Mouse (Mus musculus) embryo, embryonic 9.5 days (tissue): Measurements from ENCODE around the gene Ppef1.

Experiments
- DNase-seq: peaks from one replicate; pipeline ENCODE4 v3.0.0-alpha.2; 2017; ENCODE audit errors: extremely low spot score

Ppef1 gene

DNA sequence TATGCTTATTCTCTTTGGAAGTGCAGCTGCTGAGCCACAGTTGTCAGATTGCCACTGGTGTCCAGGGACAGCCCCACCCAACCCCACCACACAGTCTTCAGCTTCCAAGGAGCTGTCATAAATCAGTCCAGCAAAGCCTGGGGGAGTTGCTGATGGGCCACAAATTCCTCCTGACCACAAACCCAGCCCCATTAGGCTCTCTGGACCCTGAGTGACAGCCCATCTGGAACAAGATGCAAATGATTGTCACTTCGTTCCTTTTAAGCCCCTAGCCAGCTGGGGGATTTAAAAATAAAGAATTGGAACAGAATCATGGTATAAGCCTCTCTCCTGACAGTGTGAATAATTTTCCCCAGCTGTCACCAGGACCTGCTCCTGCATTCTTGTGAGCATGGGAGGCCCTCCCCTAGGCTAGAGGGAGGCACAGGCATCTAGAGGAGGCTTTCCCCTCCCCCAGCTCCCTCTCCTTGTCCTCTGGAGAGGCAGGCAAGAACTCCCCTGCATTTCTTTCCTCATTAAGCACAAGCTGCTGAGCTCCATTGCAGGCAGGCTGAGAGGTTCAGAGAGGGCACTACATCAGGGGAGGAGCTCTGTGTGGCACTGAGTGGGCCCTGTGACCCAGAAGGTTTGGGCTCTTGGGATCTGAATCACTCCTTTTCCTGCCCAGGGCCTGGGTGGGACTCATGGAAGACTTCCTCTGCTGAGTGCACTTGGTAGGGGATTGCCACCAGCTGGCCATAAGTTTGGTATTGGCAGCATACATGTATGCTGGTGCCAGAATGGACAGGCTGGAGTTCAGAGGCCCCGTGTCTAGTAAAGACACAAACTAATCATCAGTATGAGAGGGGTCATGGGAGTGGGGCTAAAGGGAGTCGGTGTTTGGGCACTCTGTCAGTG, 136.8 kb downstream of the Ppef1 start:
- DNase-seq = peak; percentile 39

DNA sequence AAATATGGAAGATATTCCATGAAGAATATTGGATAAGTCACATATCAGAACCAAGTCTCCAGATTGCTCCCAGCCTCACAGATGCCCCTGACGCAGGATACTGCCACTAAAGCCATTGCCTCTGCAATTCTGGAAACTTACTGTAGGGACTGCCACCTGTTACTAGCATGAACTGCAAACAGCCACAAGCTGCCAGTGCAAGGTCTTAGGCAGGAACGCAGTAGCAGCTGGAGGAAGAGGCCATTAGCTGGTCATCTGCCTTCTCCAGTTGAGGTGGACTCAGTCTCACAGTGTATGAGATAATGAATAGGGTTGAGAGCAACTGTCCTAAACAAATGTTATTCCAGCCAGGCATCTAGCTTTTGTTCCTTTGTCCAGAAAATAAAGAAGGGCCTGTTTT, 137.5 kb downstream of the Ppef1 start:
- no peak for DNase-seq

DNA sequence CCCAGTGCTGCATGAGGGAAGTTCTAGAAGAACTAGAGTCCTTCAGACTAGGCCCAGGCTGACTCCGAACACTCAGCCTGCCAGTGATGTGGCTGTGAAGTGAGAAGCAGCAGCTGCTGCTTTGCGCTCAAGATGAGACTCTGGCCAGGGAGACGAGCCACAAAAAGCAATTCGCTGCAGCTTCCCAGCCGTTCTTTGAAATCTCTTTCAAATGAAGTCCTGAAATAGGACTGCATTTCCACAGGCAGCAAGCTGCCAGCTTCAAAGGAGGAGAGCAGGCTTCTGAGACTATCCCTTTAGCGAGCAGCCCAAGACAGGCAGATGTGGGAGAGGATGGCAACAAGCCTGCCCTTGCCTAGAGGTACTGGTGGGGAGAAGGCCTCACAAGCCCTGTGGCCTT, 142.6 kb downstream of the Ppef1 start:
- no peak for DNase-seq

DNA sequence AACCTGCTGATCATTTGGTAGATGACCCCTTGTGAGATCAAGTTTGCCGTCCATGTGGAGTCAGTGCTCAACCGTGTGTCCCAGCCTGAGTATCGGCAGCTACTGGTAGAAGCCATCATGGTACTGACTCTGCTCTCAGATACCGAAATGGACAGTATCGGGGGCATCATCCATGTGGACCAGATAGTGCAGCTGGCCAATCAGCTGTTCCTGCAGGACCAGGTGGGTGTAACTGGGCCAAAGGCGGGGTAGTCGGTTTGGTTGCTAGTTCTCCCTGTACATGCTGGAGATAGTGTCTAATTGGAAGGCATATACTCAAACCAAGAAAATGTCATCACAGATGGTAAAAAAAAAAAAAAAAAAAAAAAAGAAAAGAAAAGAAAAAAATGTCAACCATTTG, 145.4 kb downstream of the Ppef1 start:
- no peak for DNase-seq

DNA sequence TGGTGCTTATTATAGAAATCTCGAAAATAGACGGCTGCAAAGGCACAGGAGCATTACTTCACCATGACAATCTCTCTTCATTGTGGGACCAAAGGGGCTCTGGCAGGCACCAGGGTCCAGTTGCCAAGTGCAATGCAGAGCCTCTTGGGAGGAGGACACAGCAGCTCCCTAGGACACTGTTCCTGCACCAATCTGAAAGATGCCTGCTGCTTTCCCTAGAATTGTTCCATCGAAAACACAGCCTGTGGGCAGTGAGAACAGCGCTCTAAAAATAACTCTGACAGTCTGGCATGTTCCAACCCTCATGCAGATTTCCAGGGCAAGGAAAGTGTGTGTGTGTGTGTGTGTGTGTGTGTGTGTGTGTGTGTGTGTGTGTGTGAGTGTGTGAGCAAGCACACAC, 147.0 kb downstream of the Ppef1 start:
- no peak for DNase-seq

DNA sequence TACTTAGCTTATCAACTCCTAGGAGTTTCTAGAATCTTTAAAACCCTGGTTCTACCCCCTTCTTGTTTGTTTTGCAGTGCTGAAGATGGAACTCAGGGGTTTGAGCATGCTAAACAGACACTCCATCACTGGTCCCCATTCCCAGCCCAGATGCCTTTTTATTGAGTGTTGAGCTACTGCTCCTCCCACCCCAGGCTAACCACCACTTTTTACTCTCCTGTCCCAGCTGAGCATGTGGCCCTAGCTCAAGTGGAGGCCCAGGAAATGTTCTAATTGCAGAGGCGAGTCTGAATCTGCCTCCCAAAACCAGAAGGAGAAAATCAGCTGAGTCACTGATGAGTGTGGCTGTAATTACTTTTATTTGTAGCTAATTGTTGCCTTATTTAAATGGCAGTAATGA, 150.5 kb downstream of the Ppef1 start:
- no peak for DNase-seq

DNA sequence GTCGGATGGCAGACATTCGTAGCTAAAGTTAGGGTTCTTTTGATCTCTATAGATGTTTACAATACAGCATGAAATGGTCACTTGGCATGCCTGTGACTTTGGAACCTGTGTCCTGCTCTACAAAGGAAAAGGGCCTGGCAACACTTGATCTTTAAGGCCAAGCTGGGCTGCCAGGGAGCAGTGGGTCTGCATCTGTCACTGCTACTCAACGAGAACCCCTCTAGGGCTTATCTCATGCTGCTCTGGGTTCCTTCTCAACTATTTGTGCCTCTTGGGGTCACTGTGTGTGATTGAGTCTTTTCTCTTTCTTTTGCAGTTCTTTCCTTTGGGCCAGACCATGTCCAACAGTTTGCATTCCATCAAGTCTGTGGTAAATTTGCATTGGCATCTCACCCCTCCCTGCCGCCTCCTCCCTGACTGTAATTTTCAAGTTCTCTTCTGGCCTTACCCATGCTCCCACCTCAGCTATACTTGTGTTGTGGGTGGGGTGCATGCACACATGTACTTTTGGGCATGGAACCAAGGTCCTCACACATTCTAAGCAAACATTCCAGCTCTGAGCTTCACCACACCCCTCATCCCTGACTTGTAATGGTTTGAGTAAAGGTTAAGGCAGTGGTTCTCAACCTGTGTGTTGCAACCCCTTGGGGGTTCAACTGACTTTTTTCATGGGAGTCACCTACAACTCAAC, 151.3 kb downstream of the Ppef1 start:
- DNase-seq = no peak

DNA sequence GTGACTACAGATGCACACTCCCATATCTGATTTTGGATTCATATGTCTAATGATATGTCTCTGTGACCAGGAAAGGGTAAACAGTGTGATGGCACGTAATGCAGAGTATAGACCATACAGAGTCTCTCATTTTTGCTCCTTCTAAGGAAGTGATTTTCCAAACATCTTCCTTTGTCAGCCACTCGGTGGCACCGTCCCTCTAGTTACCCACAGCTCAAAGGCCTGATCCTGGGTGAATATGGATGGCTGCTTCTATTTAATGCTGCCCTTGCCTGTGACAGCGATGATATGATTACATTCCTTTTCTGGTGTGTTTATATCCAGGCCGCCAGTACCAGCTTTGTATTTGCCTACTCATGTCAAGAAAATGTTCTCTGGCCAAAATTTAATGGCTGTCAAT, 152.0 kb downstream of the Ppef1 start:
- no peak for DNase-seq
